Mouse (Mus musculus): ENCODE measurements around the gene Plekha1. TPM values are rescaled to one million over a fixed set of nuclear protein-coding genes. Genes with fewer than 3 reads are reported as not detected.
A peak's percentile ranks its signal among the peaks of the same experiment; 100 is the strongest.

The Plekha1 gene
- polyA plus RNA-seq, 1 experiment from 2014 or later: 44.4 TPM

DNA sequence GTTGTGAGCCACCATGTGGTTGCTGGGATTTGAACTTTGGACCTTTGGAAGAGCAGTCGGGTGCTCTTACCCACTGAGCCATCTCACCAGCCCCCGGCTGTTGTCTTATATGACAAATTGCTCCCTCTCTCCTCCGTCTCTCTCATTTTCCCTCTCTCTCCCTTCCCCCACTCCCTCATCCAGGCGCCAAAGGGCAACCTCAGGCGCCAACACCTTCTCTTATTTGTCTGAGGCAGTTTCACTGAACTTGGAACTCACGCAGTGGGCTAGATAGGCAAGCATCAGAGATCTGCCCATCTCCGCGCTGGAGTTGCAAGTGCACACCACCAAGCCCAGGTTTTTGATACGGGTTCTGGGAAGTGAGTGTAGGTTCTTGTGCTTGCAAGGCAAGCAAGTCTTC is 29.5 kb upstream of the Plekha1 start:
- no peaks in the 10 kb centered on the region for H3K36me3 ChIP-seq
- no peaks in the 10 kb centered on the region for H3K9me3 ChIP-seq
- DNase-seq (ENCODE audit: low spot score): no peak
- peaks cover 9% of the 10 kb centered on the region; the same call in 1 of the 2 replicates for H3K27me3 ChIP-seq (ENCODE audit: insufficient read depth, poor library complexity, severe bottlenecking)
- H3K4me1 ChIP-seq: peaks cover 34% of the 10 kb centered on the region
- no peak overlapping the region for H3K27ac ChIP-seq
- 86% methylated on average over 9 of the region's 9 CpGs for WGBS
- H3K4me3 ChIP-seq: no peak overlapping the region

GRCm38 (mm10) chr7:130837941-130838657 is 27.5 kb upstream of the Plekha1 start:
- no peak for DNase-seq (ENCODE audit: low spot score)
- peak overlapping the region; percentile 7; the same call in 1 of the 2 replicates for H3K27ac ChIP-seq
- H3K36me3 ChIP-seq: no peaks in the 10 kb centered on the region
- WGBS: 45% methylated on average over 12 of the region's 12 CpGs
- H3K4me1 ChIP-seq: peaks cover 34% of the 10 kb centered on the region
- H3K9me3 ChIP-seq: no peaks in the 10 kb centered on the region
- peaks cover 9% of the 10 kb centered on the region; the same call in 1 of the 2 replicates for H3K27me3 ChIP-seq (ENCODE audit: insufficient read depth, poor library complexity, severe bottlenecking)
- H3K4me3 ChIP-seq: no peak overlapping the region

- peaks cover 4% of the 10 kb centered on the region; the same call in 1 of the 2 replicates for H3K27me3 ChIP-seq (ENCODE audit: insufficient read depth, poor library complexity, severe bottlenecking)
- DNase-seq (ENCODE audit: low spot score): no peak
- no peaks in the 10 kb centered on the region for H3K36me3 ChIP-seq
- no peak overlapping the region for H3K4me3 ChIP-seq
- peaks cover 34% of the 10 kb centered on the region for H3K4me1 ChIP-seq
- H3K27ac ChIP-seq: no peak overlapping the region
- 78% methylated on average over 3 of the region's 3 CpGs for WGBS
- no peaks in the 10 kb centered on the region for H3K9me3 ChIP-seq
These were observed 26.9 kb upstream of the Plekha1 start for GRCm38 (mm10) chr7:130838658-130839025.

GRCm38 (mm10) chr7:130839380-130840100 is 26.0 kb upstream of the Plekha1 start:
- Histone ChIP-seq H3K4me3 (no peak overlapping the region), H3K4me1 (peaks cover 30% of the 10 kb centered on the region), H3K27ac (no peak overlapping the region), H3K9me3 (no peaks in the 10 kb centered on the region), H3K36me3 (no peaks in the 10 kb centered on the region), H3K27me3 (ENCODE audit: insufficient read depth, poor library complexity, severe bottlenecking) (no peaks in the 10 kb centered on the region)
- DNase-seq (ENCODE audit: low spot score): no peak
- WGBS: 91% methylated on average over 12 of the region's 12 CpGs

DNA sequence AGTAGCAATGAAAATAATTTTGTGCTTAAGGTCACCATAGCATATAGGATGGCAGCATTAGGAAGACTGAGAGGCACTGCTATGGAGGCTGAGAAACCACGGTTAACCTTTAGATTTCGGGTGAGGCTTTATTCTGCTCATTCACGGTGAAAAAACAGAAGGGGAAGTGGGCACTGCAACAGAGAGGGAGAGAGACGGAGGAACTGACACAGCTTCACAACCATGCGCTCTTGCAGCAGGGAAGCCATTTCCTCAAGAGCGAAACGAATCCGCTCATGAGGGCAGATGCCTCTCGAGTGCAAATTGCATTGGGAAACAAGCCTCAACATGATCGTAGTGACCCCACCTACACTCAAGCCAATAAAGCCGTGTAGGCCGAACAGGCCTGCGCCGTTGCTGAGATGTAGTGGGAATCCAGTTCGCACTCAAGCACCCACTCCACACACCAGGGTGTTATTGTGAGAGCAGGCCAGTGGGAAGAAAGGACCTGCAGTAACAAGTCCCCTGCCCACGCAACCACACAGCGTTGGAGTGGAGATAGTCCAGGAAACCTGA is 18.3 kb upstream of the Plekha1 start:
- Histone ChIP-seq H3K27me3 (ENCODE audit: insufficient read depth, poor library complexity, severe bottlenecking) (no peaks in the 10 kb centered on the region), H3K9me3 (no peaks in the 10 kb centered on the region), H3K4me3 (no peak overlapping the region), H3K27ac (no peak overlapping the region), H3K36me3 (no peaks in the 10 kb centered on the region), H3K4me1 (peaks cover 10% of the 10 kb centered on the region)
- no peak for DNase-seq (ENCODE audit: low spot score)
- 80% methylated on average over 17 of the region's 17 CpGs for WGBS

DNA sequence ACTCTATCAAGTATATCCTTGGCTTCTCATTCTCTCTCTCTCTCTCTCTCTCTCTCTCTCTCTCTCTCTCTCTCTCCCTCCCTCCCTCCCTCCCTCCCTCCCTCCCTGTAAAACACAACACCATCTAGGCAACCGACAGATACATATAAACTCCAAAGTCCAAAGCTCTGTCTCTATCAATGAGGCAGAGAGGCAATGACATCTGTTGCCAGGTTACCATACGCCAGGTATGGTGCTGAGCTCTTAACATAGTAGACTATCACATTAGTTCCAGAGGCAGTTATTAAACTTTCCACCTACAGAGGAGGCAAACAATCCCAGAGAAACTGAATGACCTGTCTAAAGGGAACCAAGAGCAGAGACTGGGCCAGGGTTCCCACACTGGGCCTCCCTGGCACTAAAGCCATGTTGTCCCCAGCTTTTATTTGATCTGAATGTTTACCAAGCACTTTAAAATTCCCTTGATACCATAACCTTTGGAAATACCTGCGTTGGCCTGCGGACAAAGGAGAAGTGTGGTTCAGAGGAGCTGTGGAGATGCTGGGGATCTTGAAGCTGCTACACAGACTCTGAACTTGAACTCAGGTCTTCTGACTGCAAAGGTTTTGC is 10.8 kb upstream of the Plekha1 start:
- H3K27me3 ChIP-seq (ENCODE audit: insufficient read depth, poor library complexity, severe bottlenecking): no peaks in the 10 kb centered on the region
- DNase-seq (ENCODE audit: low spot score): no peak
- no peak overlapping the region for H3K4me3 ChIP-seq
- 77% methylated on average over 4 of the region's 4 CpGs for WGBS
- H3K9me3 ChIP-seq: no peaks in the 10 kb centered on the region
- no peaks in the 10 kb centered on the region for H3K4me1 ChIP-seq
- H3K27ac ChIP-seq: no peak overlapping the region
- H3K36me3 ChIP-seq: no peaks in the 10 kb centered on the region

DNA sequence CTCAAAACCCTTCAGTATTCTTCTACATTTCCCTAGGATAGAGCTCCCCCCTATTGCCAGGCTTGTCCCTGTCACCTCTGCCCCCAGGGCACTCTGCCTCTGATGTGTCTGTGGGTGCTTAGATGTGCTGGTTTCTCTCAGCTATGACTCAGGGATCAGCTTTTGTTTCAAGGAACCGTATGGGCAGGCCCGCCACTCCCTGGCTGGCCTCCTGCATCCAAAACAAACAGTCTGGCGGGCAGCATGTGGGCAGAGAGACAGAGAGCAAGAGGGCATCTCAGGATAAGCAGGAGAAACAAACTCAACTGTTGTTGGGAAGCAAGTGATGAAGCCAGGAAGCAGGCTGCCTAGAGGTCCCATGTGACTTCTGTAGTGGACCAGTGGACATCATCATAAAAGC is 9.9 kb upstream of the Plekha1 start:
- 31% methylated on average over 3 of the region's 3 CpGs for WGBS
- no peak overlapping the region for H3K27ac ChIP-seq
- peaks cover 4% of the 10 kb centered on the region; the same call in 1 of the 2 replicates for H3K27me3 ChIP-seq (ENCODE audit: insufficient read depth, poor library complexity, severe bottlenecking)
- H3K9me3 ChIP-seq: no peaks in the 10 kb centered on the region
- H3K4me3 ChIP-seq: no peak overlapping the region
- H3K4me1 ChIP-seq: peaks cover 4% of the 10 kb centered on the region
- no peaks in the 10 kb centered on the region for H3K36me3 ChIP-seq
- no peak for DNase-seq (ENCODE audit: low spot score)

DNA sequence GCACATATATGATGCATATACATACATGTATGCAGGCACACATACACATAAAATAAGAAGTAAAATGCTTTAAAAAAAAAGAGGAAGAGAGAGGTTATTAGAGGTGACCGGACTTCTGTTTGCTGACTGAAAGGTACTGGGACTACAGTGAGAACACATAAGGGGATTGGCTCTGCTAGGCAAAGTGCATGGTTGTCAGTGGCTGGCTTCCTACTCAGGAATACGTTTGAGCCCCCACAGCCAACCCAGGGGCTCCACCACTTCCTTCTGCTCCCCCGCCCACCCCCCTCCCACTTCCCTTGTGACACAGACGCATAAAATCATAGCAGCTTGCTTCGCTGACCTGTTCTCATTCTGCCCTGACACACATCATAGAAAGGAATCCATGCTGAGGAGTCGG is 7.6 kb upstream of the Plekha1 start:
- H3K36me3 ChIP-seq: no peaks in the 10 kb centered on the region
- H3K9me3 ChIP-seq: no peaks in the 10 kb centered on the region
- H3K4me1 ChIP-seq: peaks cover 8% of the 10 kb centered on the region
- no peak overlapping the region for H3K4me3 ChIP-seq
- WGBS: 74% methylated on average over 6 of the region's 6 CpGs
- no peak for DNase-seq (ENCODE audit: low spot score)
- peaks cover 17% of the 10 kb centered on the region for H3K27me3 ChIP-seq (ENCODE audit: insufficient read depth, poor library complexity, severe bottlenecking)
- no peak overlapping the region for H3K27ac ChIP-seq

GRCm38 (mm10) chr7:130859926-130860325 is 5.6 kb upstream of the Plekha1 start:
- no peak for DNase-seq (ENCODE audit: low spot score)
- no peak overlapping the region for H3K4me3 ChIP-seq
- H3K27ac ChIP-seq: no peak overlapping the region
- H3K36me3 ChIP-seq: no peaks in the 10 kb centered on the region
- H3K4me1 ChIP-seq: peaks cover 8% of the 10 kb centered on the region
- peaks cover 17% of the 10 kb centered on the region for H3K27me3 ChIP-seq (ENCODE audit: insufficient read depth, poor library complexity, severe bottlenecking)
- H3K9me3 ChIP-seq: no peaks in the 10 kb centered on the region
- 35% methylated on average over 5 of the region's 5 CpGs for WGBS

DNA sequence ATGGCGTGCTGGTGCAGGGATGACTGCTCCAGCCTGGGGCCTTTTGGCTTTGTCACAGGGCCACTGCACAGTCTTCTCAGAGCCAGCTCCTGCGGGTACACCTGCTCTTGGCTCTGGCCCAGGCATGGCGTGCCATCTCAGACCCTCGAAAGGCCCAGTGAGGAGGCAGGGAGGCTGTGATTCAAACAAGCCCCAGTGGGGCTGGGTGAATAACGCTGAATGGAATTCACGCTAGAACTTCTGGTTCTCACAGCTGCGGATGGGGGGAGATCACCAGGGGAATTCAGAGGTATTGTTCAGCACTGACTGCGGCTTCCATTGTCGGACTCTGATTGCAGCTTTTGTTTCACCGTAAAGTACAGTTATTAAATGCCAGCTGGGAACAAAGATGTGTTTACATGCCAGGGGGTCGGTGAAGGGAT is 4.8 kb upstream of the Plekha1 start:
- Histone ChIP-seq H3K27me3 (ENCODE audit: insufficient read depth, poor library complexity, severe bottlenecking) (peaks cover 17% of the 10 kb centered on the region), H3K4me1 (peaks cover 11% of the 10 kb centered on the region), H3K27ac (no peak overlapping the region), H3K9me3 (no peaks in the 10 kb centered on the region), H3K36me3 (no peaks in the 10 kb centered on the region), H3K4me3 (no peak overlapping the region)
- DNase-seq (ENCODE audit: low spot score): no peak
- WGBS: 51% methylated on average over 11 of the region's 11 CpGs

GRCm38 (mm10) chr7:130862501-130862900 is 3.1 kb upstream of the Plekha1 start:
- WGBS: 67% methylated on average over 1 of the region's 1 CpGs
- no peak for DNase-seq (ENCODE audit: low spot score)

DNA sequence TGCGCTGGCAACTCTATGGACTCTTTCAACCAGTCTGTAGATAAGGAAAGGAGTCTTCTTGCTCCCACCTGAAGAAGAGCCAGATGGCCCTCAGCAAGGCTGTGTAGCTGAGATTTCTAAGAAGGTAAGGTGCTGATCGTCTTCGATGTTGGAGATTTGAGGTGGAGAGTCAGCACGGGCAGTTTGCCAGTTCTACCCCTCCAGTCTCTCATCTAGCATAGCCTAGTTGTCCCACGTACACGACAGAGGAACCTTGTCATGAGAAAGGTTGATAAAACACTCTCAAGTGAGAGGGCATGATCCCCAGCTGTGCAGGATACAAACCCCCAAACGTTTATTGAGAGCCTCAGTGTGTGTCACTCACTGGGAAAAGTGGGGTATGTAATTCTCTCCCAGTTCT is 845 bp upstream of the Plekha1 start:
- 66% methylated on average over 7 of the region's 7 CpGs for WGBS
- Histone ChIP-seq H3K4me1 (peaks cover 18% of the 10 kb centered on the region), H3K4me3 (no peak overlapping the region), H3K9me3 (no peaks in the 10 kb centered on the region), H3K36me3 (no peaks in the 10 kb centered on the region), H3K27me3 (ENCODE audit: insufficient read depth, poor library complexity, severe bottlenecking) (peaks cover 17% of the 10 kb centered on the region), H3K27ac (no peak overlapping the region)
- DNase-seq (ENCODE audit: low spot score): no peak

More at GRCm38 (mm10) chr7:130862501-130862900, 3.1 kb upstream of the Plekha1 start:
- Histone ChIP-seq H3K9me3 (no peaks in the 10 kb centered on the region), H3K4me3 (no peak overlapping the region), H3K4me1 (peaks cover 16% of the 10 kb centered on the region), H3K36me3 (no peaks in the 10 kb centered on the region), H3K27me3 (ENCODE audit: insufficient read depth, poor library complexity, severe bottlenecking) (peaks cover 17% of the 10 kb centered on the region), H3K27ac (no peak overlapping the region)

DNA sequence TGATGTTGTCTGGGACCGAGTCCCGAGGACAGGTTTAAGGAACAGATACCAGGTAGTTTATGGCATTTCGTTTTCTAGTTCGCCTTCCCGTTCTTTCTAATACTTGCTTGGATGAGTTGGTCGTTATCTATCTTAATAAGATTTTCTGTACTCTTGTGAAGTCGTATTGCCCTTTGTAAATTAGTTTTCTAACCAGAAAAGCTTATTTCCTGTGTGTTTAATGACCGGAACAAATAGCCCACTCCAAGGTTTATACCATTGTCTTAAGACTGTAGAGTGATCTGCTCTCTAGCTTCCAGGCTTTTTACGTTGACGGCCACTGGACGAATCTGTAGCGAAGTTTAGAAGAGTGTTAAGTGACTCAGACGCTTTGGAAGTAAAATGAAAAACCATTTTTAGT is 1.1 kb downstream of the Plekha1 start:
- H3K4me1 ChIP-seq: peaks cover 10% of the 10 kb centered on the region; the same call in 1 of the 2 replicates
- H3K36me3 ChIP-seq: no peaks in the 10 kb centered on the region
- WGBS: 2% methylated on average over 13 of the region's 13 CpGs
- peaks cover 12% of the 10 kb centered on the region for H3K27me3 ChIP-seq (ENCODE audit: insufficient read depth, poor library complexity, severe bottlenecking)
- peak overlapping the region; percentile 97 for H3K27ac ChIP-seq
- no peak for DNase-seq (ENCODE audit: low spot score)
- peak overlapping the region; percentile 91 for H3K4me3 ChIP-seq
- no peaks in the 10 kb centered on the region for H3K9me3 ChIP-seq
